Mouse (Mus musculus): ENCODE results near the gene Arhgap9. TPM values are rescaled to one million over a fixed set of nuclear protein-coding genes. Genes with fewer than 3 reads are reported as not detected.

The Arhgap9 gene
- polyA plus RNA-seq, 1 experiment = 0.78 TPM

DNA sequence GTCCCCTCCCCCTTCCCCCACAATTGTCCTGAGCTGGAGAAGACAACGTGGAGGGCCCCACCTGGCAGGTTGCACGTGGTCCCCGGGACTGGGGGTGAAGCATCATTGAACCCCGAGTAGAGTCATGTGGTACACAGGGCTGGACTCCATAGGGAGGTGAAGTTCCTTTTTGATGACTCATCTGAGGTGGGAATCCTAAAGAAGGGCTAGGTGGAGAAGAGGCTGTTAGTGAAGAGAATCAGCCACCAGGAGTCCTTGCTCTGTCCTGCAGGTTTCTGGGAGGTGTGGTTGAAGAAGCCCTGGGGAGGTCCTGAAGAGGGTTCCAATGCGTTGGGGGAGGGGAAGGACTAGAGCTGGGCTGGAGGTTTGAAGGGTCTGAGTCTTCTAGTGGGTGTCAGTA lies 15.2 kb downstream of the Arhgap9 start:
- no peaks in the 10 kb centered on the region for H3K79me3 ChIP-seq (ENCODE audit: low read depth)
- H3K4me3 ChIP-seq (ENCODE audit: insufficient read depth, poor library complexity, severe bottlenecking) = no peak overlapping the region
- H3K27me3 ChIP-seq (ENCODE audit: control insufficient read depth, insufficient read depth, insufficient read length) = no peaks in the 10 kb centered on the region
- no peak for TF ChIP-seq FOSL1 (IDR thresholded peaks at IDR 0.05; ENCODE audit: insufficient read depth, low read length, poor library complexity, severe bottlenecking)
- no peak for TF ChIP-seq MYOG (IDR thresholded peaks at IDR 0.05; ENCODE audit: control insufficient read depth, extremely low read depth, insufficient read length)
- TF ChIP-seq CEBPB (IDR thresholded peaks at IDR 0.05; ENCODE audit: low read depth) = no peak
- no peak for TF ChIP-seq CTCF (IDR thresholded peaks at IDR 0.05; ENCODE audit: control insufficient read depth, insufficient read depth, insufficient read length)
- no peak for TF ChIP-seq MAX (IDR thresholded peaks at IDR 0.05)
- TF ChIP-seq MYOD1 (IDR thresholded peaks at IDR 0.05; ENCODE audit: control insufficient read depth, insufficient read length, low read depth) = no peak
- TF ChIP-seq USF1 (IDR thresholded peaks at IDR 0.05; ENCODE audit: low read depth) = no peak
- no peak overlapping the region for H3ac ChIP-seq (ENCODE audit: control insufficient read depth, insufficient read length, low read depth)
- no peaks in the 10 kb centered on the region for H3K79me2 ChIP-seq (ENCODE audit: control insufficient read depth, insufficient read depth)
- no peaks in the 10 kb centered on the region for H3K36me3 ChIP-seq (ENCODE audit: control insufficient read depth, insufficient read depth)

DNA sequence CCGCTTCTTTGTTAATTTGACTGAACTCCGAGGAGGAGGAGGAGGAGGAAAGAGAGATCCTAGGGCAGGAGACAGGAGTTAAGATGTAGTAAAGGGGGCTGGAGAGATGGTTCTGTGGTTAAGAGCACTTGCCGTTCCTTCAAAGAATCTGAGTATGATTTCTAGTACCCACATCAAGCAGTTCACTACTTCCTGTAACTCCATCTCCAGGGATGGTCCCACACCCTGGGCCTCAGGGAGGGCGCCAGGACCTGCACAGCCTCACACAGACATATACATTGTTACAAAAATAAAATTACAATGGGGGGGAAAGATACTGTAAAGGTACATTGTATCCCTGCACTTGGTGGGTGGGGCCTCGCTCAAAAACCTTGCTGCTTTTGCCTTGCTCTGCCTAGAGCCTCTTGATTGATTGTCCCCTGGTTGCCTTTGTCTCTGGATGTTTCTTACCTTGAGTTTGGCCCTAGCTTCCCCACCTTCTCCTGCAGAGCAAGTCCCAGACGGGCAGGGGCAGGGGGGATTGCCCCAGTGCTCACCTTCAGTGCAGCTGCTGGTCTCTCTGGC lies 15.9 kb downstream of the Arhgap9 start:
- no peaks in the 10 kb centered on the region for H3K27me3 ChIP-seq (ENCODE audit: control insufficient read depth, insufficient read depth, insufficient read length)
- H3K79me3 ChIP-seq (ENCODE audit: low read depth) = no peaks in the 10 kb centered on the region
- H3K36me3 ChIP-seq (ENCODE audit: control insufficient read depth, insufficient read depth) = no peaks in the 10 kb centered on the region
- TF ChIP-seq MYOD1 (IDR thresholded peaks at IDR 0.05; ENCODE audit: control insufficient read depth, insufficient read length, low read depth) (no peak), MYOG (IDR thresholded peaks at IDR 0.05; ENCODE audit: control insufficient read depth, extremely low read depth, insufficient read length) (no peak), USF1 (IDR thresholded peaks at IDR 0.05; ENCODE audit: low read depth) (no peak), CTCF (IDR thresholded peaks at IDR 0.05; ENCODE audit: control insufficient read depth, insufficient read depth, insufficient read length) (no peak), CEBPB (IDR thresholded peaks at IDR 0.05; ENCODE audit: low read depth) (no peak), MAX (IDR thresholded peaks at IDR 0.05) (no peak), FOSL1 (IDR thresholded peaks at IDR 0.05; ENCODE audit: insufficient read depth, low read length, poor library complexity, severe bottlenecking) (no peak)
- no peak overlapping the region for H3ac ChIP-seq (ENCODE audit: control insufficient read depth, insufficient read length, low read depth)
- no peaks in the 10 kb centered on the region for H3K79me2 ChIP-seq (ENCODE audit: control insufficient read depth, insufficient read depth)
- no peak overlapping the region for H3K4me3 ChIP-seq (ENCODE audit: insufficient read depth, poor library complexity, severe bottlenecking)

DNA sequence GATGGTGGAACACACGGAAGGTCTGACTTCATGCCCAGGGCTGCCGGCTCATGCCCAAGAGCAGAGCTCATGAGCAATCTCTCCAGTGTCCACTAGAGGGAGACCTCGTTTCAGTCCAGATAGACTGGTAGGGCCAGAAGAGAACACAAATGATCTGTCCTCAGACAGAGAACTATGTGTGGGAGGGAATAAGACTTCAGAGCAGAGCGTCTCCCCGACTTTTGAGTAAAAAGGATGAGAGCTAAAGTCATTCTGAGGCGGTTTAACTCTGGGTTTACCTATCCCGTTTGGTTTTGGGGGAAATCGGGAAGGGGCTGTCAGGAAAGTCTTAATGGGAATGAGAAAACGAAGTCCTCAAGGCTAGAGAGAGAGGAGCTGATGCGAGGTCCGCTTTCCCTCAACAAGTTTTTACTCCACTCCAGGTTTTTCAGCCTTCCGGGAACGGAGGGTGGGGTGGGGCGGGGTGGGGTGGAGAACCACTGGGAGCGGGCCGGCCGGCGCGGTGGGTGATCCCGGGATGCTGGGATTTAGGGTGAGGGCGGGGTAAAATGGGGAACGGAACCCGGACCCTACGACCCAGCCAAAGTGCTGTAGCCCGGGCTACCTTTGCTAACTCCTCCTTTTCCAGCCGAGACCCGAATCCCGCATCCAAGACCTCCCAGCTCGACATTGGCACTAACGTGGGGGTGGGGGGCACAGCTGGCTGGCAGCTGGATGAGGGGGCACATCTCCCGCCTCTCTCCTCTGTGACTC lies 17.3 kb downstream of the Arhgap9 start:
- Histone ChIP-seq H3K27me3 (ENCODE audit: control insufficient read depth, insufficient read depth, insufficient read length) (no peaks in the 10 kb centered on the region), H3K4me3 (ENCODE audit: insufficient read depth, poor library complexity, severe bottlenecking) (peak overlapping the region; percentile 39), H3ac (ENCODE audit: control insufficient read depth, insufficient read length, low read depth) (peak overlapping the region; percentile 70), H3K79me3 (ENCODE audit: low read depth) (no peaks in the 10 kb centered on the region), H3K79me2 (ENCODE audit: control insufficient read depth, insufficient read depth) (no peaks in the 10 kb centered on the region), H3K36me3 (ENCODE audit: control insufficient read depth, insufficient read depth) (no peaks in the 10 kb centered on the region)
- peak; percentile 67 for TF ChIP-seq CTCF (IDR thresholded peaks at IDR 0.05; ENCODE audit: control insufficient read depth, insufficient read depth, insufficient read length)
- TF ChIP-seq MAX (IDR thresholded peaks at IDR 0.05) = peak; percentile 63
- TF ChIP-seq MYOG (IDR thresholded peaks at IDR 0.05; ENCODE audit: control insufficient read depth, extremely low read depth, insufficient read length) = no peak

DNA sequence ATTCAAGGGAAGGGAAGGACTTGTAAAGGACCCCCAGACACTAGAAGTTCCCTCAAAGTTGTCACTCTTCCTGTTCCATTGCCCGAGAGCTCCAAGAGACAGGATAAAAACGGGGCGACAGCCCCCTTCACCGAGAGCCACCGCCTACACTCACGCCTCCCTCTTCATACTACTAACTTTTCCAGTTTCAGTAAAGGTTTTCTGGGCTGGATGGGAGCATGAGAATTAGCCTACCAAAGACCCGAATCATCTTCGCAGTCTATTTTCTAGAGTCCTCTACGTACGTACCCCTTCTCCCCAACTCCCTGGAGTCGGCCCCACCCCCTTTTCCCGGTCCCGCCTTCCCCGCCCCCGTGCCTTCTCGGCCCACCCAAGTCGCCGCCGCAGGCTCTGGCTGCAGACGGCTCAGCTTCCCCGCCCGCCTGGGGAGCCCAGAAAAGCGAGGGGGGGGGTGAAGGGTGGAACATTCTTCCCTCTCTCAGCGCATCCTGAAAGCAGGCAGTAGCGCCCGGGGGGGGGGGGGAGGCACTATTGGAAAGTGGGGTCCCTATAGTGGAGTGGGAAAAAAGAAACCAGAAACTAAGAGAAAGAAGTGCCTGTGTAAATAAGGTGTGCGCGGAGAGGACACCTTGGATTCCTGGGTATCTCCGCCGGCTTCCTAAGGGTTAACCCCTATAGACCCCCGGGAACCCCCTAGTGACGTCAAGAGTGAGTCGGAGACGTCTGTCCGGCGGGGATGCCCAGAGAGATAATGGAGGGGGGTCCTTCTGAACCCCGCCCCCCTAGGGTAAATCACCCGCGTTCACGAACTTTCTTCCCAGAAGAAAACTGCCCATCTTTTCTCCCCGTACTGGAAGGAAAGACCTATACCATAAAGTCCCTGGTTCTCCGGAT lies 18.2 kb downstream of the Arhgap9 start:
- H3K79me3 ChIP-seq (ENCODE audit: low read depth) = no peaks in the 10 kb centered on the region
- H3K79me2 ChIP-seq (ENCODE audit: control insufficient read depth, insufficient read depth) = no peaks in the 10 kb centered on the region
- TF ChIP-seq USF1 (IDR thresholded peaks at IDR 0.05; ENCODE audit: low read depth) (no peak), CEBPB (IDR thresholded peaks at IDR 0.05; ENCODE audit: low read depth) (no peak)
- no peaks in the 10 kb centered on the region for H3K27me3 ChIP-seq (ENCODE audit: control insufficient read depth, insufficient read depth, insufficient read length)
- H3K36me3 ChIP-seq (ENCODE audit: control insufficient read depth, insufficient read depth) = no peaks in the 10 kb centered on the region
- H3K4me3 ChIP-seq (ENCODE audit: insufficient read depth, poor library complexity, severe bottlenecking) = peak overlapping the region; percentile 39
- H3ac ChIP-seq (ENCODE audit: control insufficient read depth, insufficient read length, low read depth) = peak overlapping the region; percentile 70

DNA sequence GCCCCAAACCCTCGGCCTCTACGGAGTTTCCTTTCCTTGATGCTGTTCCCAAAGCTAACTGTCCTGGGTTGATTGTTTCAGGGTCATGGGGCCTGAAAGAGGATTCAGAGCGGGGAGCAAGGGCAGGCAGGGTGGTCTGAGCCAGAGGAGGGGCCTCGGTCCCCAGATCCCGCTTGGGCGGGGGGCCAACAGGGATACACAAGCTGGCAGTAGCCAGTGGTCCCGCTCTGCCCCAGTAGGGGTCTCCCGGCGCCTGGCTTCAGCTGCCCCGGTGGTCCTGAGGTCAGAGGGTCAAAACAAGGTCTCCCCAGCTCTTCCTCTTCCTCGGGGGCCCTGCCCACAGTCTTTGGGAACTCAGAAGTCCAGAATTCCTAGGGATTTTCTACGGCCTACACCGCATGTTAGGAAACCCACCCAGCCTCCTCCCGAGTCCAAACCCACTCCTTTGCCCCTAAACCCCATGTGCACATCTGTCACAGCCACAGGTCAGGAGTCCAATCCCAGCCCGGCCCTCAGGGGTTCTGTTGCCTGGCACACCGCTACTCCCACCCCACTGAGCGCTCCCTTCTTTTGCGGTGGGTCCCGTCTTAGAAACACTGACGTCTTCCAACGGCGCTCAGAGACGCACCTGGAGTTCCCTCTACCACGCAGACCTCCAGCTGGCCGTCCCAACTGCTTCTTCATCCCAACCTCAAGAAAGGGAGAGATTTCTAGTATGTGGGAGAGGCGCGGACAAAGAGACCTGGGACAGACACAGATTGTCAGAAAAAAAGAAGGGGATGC lies 19.0 kb downstream of the Arhgap9 start:
- Histone ChIP-seq H3K36me3 (ENCODE audit: control insufficient read depth, insufficient read depth) (no peaks in the 10 kb centered on the region), H3K79me2 (ENCODE audit: control insufficient read depth, insufficient read depth) (no peaks in the 10 kb centered on the region), H3K27me3 (ENCODE audit: control insufficient read depth, insufficient read depth, insufficient read length) (no peaks in the 10 kb centered on the region), H3K79me3 (ENCODE audit: low read depth) (no peaks in the 10 kb centered on the region), H3ac (ENCODE audit: control insufficient read depth, insufficient read length, low read depth) (no peak overlapping the region), H3K4me3 (ENCODE audit: insufficient read depth, poor library complexity, severe bottlenecking) (peak overlapping the region; percentile 32)
- TF ChIP-seq CEBPB (IDR thresholded peaks at IDR 0.05; ENCODE audit: low read depth) (no peak), MYOG (IDR thresholded peaks at IDR 0.05; ENCODE audit: control insufficient read depth, extremely low read depth, insufficient read length) (no peak), MYOD1 (IDR thresholded peaks at IDR 0.05; ENCODE audit: control insufficient read depth, insufficient read length, low read depth) (no peak), FOSL1 (IDR thresholded peaks at IDR 0.05; ENCODE audit: insufficient read depth, low read length, poor library complexity, severe bottlenecking) (no peak), MAX (IDR thresholded peaks at IDR 0.05) (no peak), CTCF (IDR thresholded peaks at IDR 0.05; ENCODE audit: control insufficient read depth, insufficient read depth, insufficient read length) (no peak), USF1 (IDR thresholded peaks at IDR 0.05; ENCODE audit: low read depth) (no peak)

Measured in C2C12 (cell line).